Mouse (Mus musculus) olfactory bulb, adult 2 months (tissue): Measurements from ENCODE around the gene Klrb1.

Source experiments
- CTCF ChIP-seq: fragments of 200-500 bp; IDR thresholded peaks from 2 replicates; pipeline ENCODE4 v1.5.1; 2012; ENCODE audit warnings: low read depth, mild to moderate bottlenecking, low read length, moderate library complexity; ENCODE audit not compliant: insufficient read depth
- POLR2A ChIP-seq: fragments of 200-500 bp; IDR thresholded peaks from 2 replicates; pipeline ENCODE4 v1.6.1; 2012; ENCODE audit warnings: mild to moderate bottlenecking, low read depth, low read length, moderate library complexity; ENCODE audit not compliant: insufficient read depth

DNA sequence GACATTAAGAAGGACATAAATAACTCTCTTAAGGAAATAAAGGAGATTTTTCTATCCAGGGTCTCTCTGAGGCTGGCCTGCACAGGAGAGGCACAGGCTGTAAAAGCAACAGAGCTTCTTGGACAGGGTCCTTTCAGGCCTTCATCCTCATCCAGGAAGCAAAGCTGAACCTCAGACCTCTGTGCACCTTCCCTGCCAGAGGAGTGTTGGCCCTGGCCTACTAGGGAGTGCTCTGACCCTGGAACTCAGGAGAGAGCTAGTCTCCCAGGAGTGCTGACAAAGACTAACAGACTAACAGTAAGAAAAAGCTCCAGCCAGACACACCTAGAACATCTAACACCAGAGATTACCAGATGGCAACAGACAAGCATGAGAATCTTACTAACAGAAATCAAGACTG lies 43.3 kb downstream of the Klrb1 start:
- TF ChIP-seq CTCF, result no peak
- no peak for TF ChIP-seq POLR2A
